Mouse (Mus musculus): ENCODE results near the gene Htatip2.

- no peak for TF ChIP-seq POLR2A (IDR thresholded peaks at IDR 0.05; ENCODE audit: borderline replicate concordance, control insufficient read depth, low read depth, low read length)
- TF ChIP-seq CTCF (IDR thresholded peaks at IDR 0.05; ENCODE audit: control insufficient read depth, insufficient read depth, low read length) = no peak
Measured at GRCm38 (mm10) chr7:49809562-49809961, 50.6 kb downstream of the Htatip2 start.

Data from bone marrow, adult 2 months (tissue).